Mouse (Mus musculus) fat pad, adult 2 months (tissue): ENCODE measurements at regions not wholly inside any gene's neighbourhood (a gene's known extent, or its start where the extent isn't known, plus 50 kb on each side); places are given as distances from the start of the nearest gene placed in this dataset.
"Not testable (repeated sequence)": the region's sequence is repeated elsewhere in the genome, so short reads cannot be mapped to it uniquely, and the experiment has no call there.

Experiments used
- DNase-seq: peaks from one replicate; pipeline ENCODE4 v3.0.0-alpha.2; 2011; ENCODE audit warnings: low read depth, low spot score; ENCODE audit errors: extremely low read depth

GRCm38 (mm10) chr9:51660908-51661874 is 103.9 kb upstream of the Arhgap20 start:
- no peak for DNase-seq

DNA sequence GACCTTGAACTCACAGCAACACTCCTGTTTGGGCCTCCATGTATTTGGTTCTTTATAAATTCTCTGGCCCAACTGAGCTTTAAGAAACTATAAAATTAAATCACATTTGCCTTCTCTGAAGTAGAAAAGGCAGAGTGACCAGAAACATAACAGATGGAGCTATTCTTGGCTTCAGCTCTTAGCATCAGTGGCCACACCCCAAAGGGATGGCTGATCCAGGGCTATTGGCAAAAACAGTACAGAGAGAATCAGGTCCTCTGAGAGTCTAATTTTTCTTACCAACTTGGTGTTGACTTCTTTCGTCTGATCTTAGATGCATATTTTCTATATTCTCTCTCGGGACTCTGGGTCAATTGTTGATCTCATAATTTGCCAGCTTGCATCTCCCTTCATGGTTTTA is 103.2 kb upstream of the Arhgap20 start:
- DNase-seq = no peak

DNA sequence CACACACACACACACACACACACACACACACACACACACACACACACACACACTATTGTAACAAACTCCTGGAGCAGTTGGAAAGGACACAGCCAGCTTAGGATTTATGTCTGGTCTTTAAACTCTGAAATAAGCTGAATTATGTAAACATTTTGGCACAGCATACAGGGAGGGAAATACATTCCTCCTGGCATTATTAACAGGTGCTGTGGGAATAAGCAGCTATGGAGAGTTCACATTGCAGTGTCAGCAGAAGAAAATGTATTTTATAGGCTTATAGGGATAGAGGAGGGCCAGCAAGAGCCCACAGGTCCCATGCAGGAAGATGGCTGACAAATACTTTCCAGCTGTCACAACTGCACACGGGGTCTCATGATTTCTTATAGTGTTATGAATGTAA is 100.8 kb upstream of the Arhgap20 start:
- peak; percentile 66 for DNase-seq

DNA sequence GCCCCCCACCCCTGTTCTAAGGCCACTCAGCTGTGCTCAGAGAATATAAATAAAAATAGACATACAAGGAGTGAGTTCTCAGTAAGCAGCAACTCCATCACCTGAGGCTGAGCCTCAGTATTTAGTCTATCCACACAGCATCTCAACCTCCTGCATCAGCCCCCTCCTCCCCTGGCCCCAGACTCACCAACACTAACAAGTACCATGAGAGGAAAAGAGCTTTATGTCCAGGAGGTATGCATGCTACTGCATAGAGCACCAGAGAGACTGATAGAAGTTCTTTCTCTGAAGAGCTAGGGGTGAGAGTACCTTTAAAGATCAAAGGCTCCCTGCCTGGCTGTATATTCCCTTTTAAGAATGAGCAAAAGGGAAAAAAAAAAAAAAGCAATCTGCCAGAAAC is 100.3 kb upstream of the Arhgap20 start:
- no peak for DNase-seq

DNA sequence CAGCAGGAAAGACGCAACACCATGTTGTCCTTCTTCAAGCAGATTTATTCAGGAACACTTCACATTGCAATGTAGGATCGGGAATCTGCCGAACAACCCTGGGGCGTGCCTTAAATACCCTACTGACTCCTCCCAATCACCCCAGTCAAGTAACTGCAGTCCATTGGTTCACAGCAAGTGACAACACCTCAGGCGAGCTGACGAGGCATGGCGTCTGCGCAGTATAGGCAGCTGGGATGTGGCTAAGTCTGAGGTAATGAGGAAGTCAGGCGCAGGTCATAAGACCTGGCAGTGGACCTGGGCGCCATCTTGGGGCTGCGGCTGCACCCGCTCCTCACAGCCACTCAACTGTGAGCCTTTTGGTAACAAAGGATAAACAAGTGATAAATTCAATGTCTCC is 96.2 kb upstream of the Arhgap20 start:
- DNase-seq = not testable (repeated sequence)

GRCm38 (mm10) chr9:51670531-51670930 is 94.6 kb upstream of the Arhgap20 start:
- no peak for DNase-seq

- no peak for DNase-seq
Measured at GRCm38 (mm10) chr9:51686536-51686935, 78.6 kb upstream of the Arhgap20 start.

DNA sequence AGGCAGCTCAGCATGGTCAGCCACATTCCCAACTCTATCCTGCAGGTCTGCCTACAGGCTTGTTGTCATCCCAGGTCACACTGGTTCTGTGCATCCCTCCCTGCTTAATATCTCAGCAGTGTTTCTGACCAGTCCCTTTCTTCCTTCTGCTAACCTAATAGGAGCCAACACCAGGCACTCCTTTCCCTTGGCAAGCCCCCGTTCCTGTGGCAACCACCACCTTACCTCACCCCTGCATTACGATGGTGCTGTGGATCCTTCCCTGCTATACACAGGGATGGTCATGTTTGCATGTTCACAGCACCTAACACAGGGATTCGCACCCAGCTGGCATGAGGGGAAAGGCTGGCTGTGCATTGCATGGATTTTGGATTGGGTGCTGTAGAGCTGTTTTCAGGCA is 50.8 kb upstream of the Arhgap20 start:
- no peak for DNase-seq
